Mouse (Mus musculus) limb, embryonic 15.5 days (tissue): ENCODE results near the gene Gm45717. TPM values are rescaled to one million over a fixed set of nuclear protein-coding genes. Genes with fewer than 3 reads are reported as not detected.
"Not testable (repeated sequence)": the region's sequence is repeated elsewhere in the genome, so short reads cannot be mapped to it uniquely, and the experiment has no call there.

ENCODE experiments used
- ATAC-seq: fragments of 200-750 bp; cut with Nextera tagmentation; 2 replicates; pipeline ENCODE4 v1.8.0; 2017; ENCODE audit warnings: low read depth, moderate TSS enrichment; ENCODE audit not compliant: insufficient number of reproducible peaks, low FRiP score, low TSS enrichment
- H3K27ac ChIP-seq: fragments of 300-500 bp; sonication (generic); 2 replicates; pipeline ENCODE4 v1.5.1; 2015; ENCODE audit warnings: moderate library complexity, mild to moderate bottlenecking, inconsistent platforms
- H3K27me3 ChIP-seq: fragments of 300-500 bp; sonication (generic); 2 replicates; pipeline ENCODE4 v1.6.1; 2015; ENCODE audit warnings: inconsistent platforms
- H3K36me3 ChIP-seq: fragments of 300-500 bp; sonication (generic); 2 replicates; pipeline ENCODE4 v1.6.1; 2015; ENCODE audit warnings: inconsistent platforms
- H3K4me1 ChIP-seq: fragments of 300-500 bp; sonication (generic); 2 replicates; pipeline ENCODE4 v1.6.1; 2015; ENCODE audit warnings: inconsistent platforms
- H3K4me2 ChIP-seq: fragments of 300-500 bp; sonication (generic); 2 replicates; pipeline ENCODE4 v1.6.1; 2015; ENCODE audit warnings: mild to moderate bottlenecking, inconsistent platforms
- H3K4me3 ChIP-seq: fragments of 300-500 bp; sonication (generic); 2 replicates; pipeline ENCODE4 v1.5.1; 2015; ENCODE audit warnings: mild to moderate bottlenecking, inconsistent platforms
- H3K9ac ChIP-seq: fragments of 300-500 bp; sonication (generic); 2 replicates; pipeline ENCODE4 v1.6.1; 2015; ENCODE audit warnings: inconsistent platforms
- H3K9me3 ChIP-seq: fragments of 300-500 bp; sonication (generic); 2 replicates; pipeline ENCODE4 v1.6.1; 2016; ENCODE audit warnings: inconsistent platforms
- WGBS: fragments of 180-500 bp; shearing (Covaris S2); methylation state at CpG from one replicate; pipeline ENCODE4 v1.1.7; 2015; 5-methylcytosine and 5-hydroxymethylcytosine counted together
- polyA plus RNA-seq: library from polyadenylated mRNA; unstranded; fragments of >200 nt; fragmentation: Nextera tagmentation; extraction: Ambion mirVana; gene quantifications from 2 replicates; pipeline ENCODE4 v1.2.1, GENCODE M21; 2015

The Gm45717 gene
- polyA plus RNA-seq, 1 experiment from 2014 or later, result 0.47 TPM

GRCm38 (mm10) chr7:140982971-140983370 lies 27.2 kb upstream of the Gm45717 start:
- no peak overlapping the region for H3K9ac ChIP-seq

GRCm38 (mm10) chr7:140981704-140982103 lies 26.0 kb upstream of the Gm45717 start:
- WGBS, result 92% methylated on average over 8 of the region's 8 CpGs
- Histone ChIP-seq H3K27me3 (no peaks in the 10 kb centered on the region), H3K9ac (no peak overlapping the region), H3K9me3 (no peaks in the 10 kb centered on the region), H3K27ac (no peak overlapping the region), H3K4me1 (no peaks in the 10 kb centered on the region), H3K36me3 (no peaks in the 10 kb centered on the region), H3K4me2 (no peak overlapping the region), H3K4me3 (no peak overlapping the region)
- no peak for ATAC-seq

More at GRCm38 (mm10) chr7:140982971-140983370, 27.2 kb upstream of the Gm45717 start:
- H3K4me3 ChIP-seq, result no peak overlapping the region
- H3K36me3 ChIP-seq, result no peaks in the 10 kb centered on the region
- ATAC-seq, result no peak
- no peak overlapping the region for H3K4me2 ChIP-seq
- no peaks in the 10 kb centered on the region for H3K4me1 ChIP-seq
- no peaks in the 10 kb centered on the region for H3K27me3 ChIP-seq
- no peaks in the 10 kb centered on the region for H3K9me3 ChIP-seq
- no peak overlapping the region for H3K27ac ChIP-seq
- 91% methylated on average over 7 of the region's 7 CpGs for WGBS

- not testable (repeated sequence) for H3K4me2 ChIP-seq, H3K4me3 ChIP-seq, H3K9ac ChIP-seq, H3K27ac ChIP-seq, H3K27me3 ChIP-seq, ATAC-seq, H3K9me3 ChIP-seq, H3K36me3 ChIP-seq
- H3K4me1 ChIP-seq, result peaks cover 25% of the 10 kb centered on the region
- WGBS, result 81% methylated on average over 9 of the region's 9 CpGs
Measured at GRCm38 (mm10) chr7:140976720-140977119, 21.0 kb upstream of the Gm45717 start.

- Histone ChIP-seq H3K4me1 (peaks cover 36% of the 10 kb centered on the region), H3K36me3 (no peaks in the 10 kb centered on the region), H3K4me3 (no peak overlapping the region), H3K4me2 (no peak overlapping the region), H3K27ac (no peak overlapping the region), H3K27me3 (no peaks in the 10 kb centered on the region), H3K9me3 (no peaks in the 10 kb centered on the region), H3K9ac (no peak overlapping the region)
- ATAC-seq, result no peak
- 24% methylated on average over 3 of the region's 3 CpGs for WGBS
Measured at GRCm38 (mm10) chr7:140975465-140975864, 19.7 kb upstream of the Gm45717 start.

GRCm38 (mm10) chr7:140974940-140975339 lies 19.2 kb upstream of the Gm45717 start:
- Histone ChIP-seq H3K4me2 (no peak overlapping the region), H3K27ac (peak overlapping the region; percentile 67; the same call in 1 of the 2 replicates), H3K9me3 (no peaks in the 10 kb centered on the region), H3K4me1 (peaks cover 36% of the 10 kb centered on the region), H3K9ac (no peak overlapping the region), H3K4me3 (no peak overlapping the region), H3K27me3 (no peaks in the 10 kb centered on the region), H3K36me3 (no peaks in the 10 kb centered on the region)
- no peak for ATAC-seq
- WGBS, result 27% methylated on average over 9 of the region's 9 CpGs

- peak overlapping the region; percentile 84 for H3K27ac ChIP-seq
- peaks cover 40% of the 10 kb centered on the region for H3K4me1 ChIP-seq
- ATAC-seq, result no peak
- no peak overlapping the region for H3K4me3 ChIP-seq
- H3K9me3 ChIP-seq, result no peaks in the 10 kb centered on the region
- no peaks in the 10 kb centered on the region for H3K36me3 ChIP-seq
- no peak overlapping the region for H3K9ac ChIP-seq
- no peaks in the 10 kb centered on the region for H3K27me3 ChIP-seq
- H3K4me2 ChIP-seq, result no peak overlapping the region
- WGBS, result 22% methylated on average over 14 of the region's 14 CpGs
Measured at GRCm38 (mm10) chr7:140973396-140974165, 17.8 kb upstream of the Gm45717 start.

GRCm38 (mm10) chr7:140971479-140972171 lies 15.9 kb upstream of the Gm45717 start:
- ATAC-seq, result peak; percentile 52; the same call in 1 of the 2 replicates
- Histone ChIP-seq H3K27me3 (no peaks in the 10 kb centered on the region), H3K4me2 (no peak overlapping the region), H3K4me1 (peaks cover 52% of the 10 kb centered on the region), H3K27ac (peak overlapping the region; percentile 82), H3K4me3 (no peak overlapping the region), H3K9me3 (no peaks in the 10 kb centered on the region), H3K9ac (no peak overlapping the region), H3K36me3 (no peaks in the 10 kb centered on the region)
- 39% methylated on average over 8 of the region's 8 CpGs for WGBS

- H3K4me2 ChIP-seq, result no peak overlapping the region
- peak overlapping the region; percentile 82 for H3K27ac ChIP-seq
- H3K4me1 ChIP-seq, result peaks cover 52% of the 10 kb centered on the region
- ATAC-seq, result no peak
- no peaks in the 10 kb centered on the region for H3K27me3 ChIP-seq
- no peaks in the 10 kb centered on the region for H3K36me3 ChIP-seq
- H3K4me3 ChIP-seq, result no peak overlapping the region
- H3K9me3 ChIP-seq, result no peaks in the 10 kb centered on the region
- no peak overlapping the region for H3K9ac ChIP-seq
- 43% methylated on average over 7 of the region's 7 CpGs for WGBS
Measured at GRCm38 (mm10) chr7:140970931-140971330, 15.2 kb upstream of the Gm45717 start.

- 38% methylated on average over 3 of the region's 3 CpGs for WGBS
- 0 out of 2 replicates have a peak overlapping the region, but pooled peaks have one; percentile 5 for H3K4me2 ChIP-seq
- H3K9me3 ChIP-seq, H3K4me3 ChIP-seq, ATAC-seq, H3K27me3 ChIP-seq, H3K27ac ChIP-seq, H3K9ac ChIP-seq, H3K36me3 ChIP-seq: not testable (repeated sequence)
- H3K4me1 ChIP-seq, result peaks cover 38% of the 10 kb centered on the region
Measured at GRCm38 (mm10) chr7:140968710-140969109, 13.0 kb upstream of the Gm45717 start.

GRCm38 (mm10) chr7:140967862-140968591 lies 12.3 kb upstream of the Gm45717 start:
- Histone ChIP-seq H3K9ac (no peak overlapping the region), H3K4me3 (0 out of 2 replicates have a peak overlapping the region, but pooled peaks have one; percentile 9), H3K4me2 (peak overlapping the region; percentile 22; the same call in 1 of the 2 replicates), H3K36me3 (no peaks in the 10 kb centered on the region), H3K27ac (peak overlapping the region; percentile 71), H3K9me3 (no peaks in the 10 kb centered on the region), H3K4me1 (peaks cover 31% of the 10 kb centered on the region), H3K27me3 (no peaks in the 10 kb centered on the region)
- 10% methylated on average over 14 of the region's 14 CpGs for WGBS
- no peak for ATAC-seq

- 90% methylated on average over 4 of the region's 4 CpGs for WGBS
- H3K4me1 ChIP-seq, result peaks cover 29% of the 10 kb centered on the region
- 0 out of 2 replicates have a peak within 1 kb of the TSS, but pooled peaks have one; percentile 9 for H3K4me3 ChIP-seq
Measured at GRCm38 (mm10) chr7:140966921-140967320, 11.2 kb upstream of the Gm45717 start, which contains the start of gene Ifitm1. TSS of gene Ifitm1 (plus strand) at chr7:140967221.

More at GRCm38 (mm10) chr7:140966921-140967320, 11.2 kb upstream of the Gm45717 start, which contains the start of gene Ifitm1:
- ATAC-seq, result no peak
- Histone ChIP-seq H3K27ac (peak within 1 kb of the TSS; percentile 71), H3K27me3 (no peaks in the 10 kb centered on the region), H3K36me3 (no peaks in the 10 kb centered on the region), H3K9me3 (no peaks in the 10 kb centered on the region), H3K9ac (no peak within 1 kb of the TSS), H3K4me2 (peak within 1 kb of the TSS; percentile 22; the same call in 1 of the 2 replicates)
